Mouse (Mus musculus) hindbrain, embryonic 16.5 days (tissue): Measurements from ENCODE around the gene Gm42906. TPM values are rescaled to one million over a fixed set of nuclear protein-coding genes. Genes with fewer than 3 reads are reported as not detected.

ENCODE experiments used
- ATAC-seq: fragments of 200-750 bp; cut with Nextera tagmentation; 2 replicates; pipeline ENCODE4 v1.8.0; 2017; ENCODE audit warnings: moderate TSS enrichment, moderate library complexity
- H3K27ac ChIP-seq: fragments of 300-500 bp; sonication (generic); 2 replicates; pipeline ENCODE4 v1.5.1; 2014; ENCODE audit warnings: low read depth, mild to moderate bottlenecking, control low read depth, low read length, moderate library complexity
- H3K27me3 ChIP-seq: fragments of 300-500 bp; sonication (generic); replicated peaks from 2 replicates; pipeline ENCODE4 v1.6.1; 2014; ENCODE audit warnings: low read length; ENCODE audit not compliant: control insufficient read depth, insufficient read depth
- H3K36me3 ChIP-seq: fragments of 300-500 bp; sonication (generic); 2 replicates; pipeline ENCODE4 v1.6.1; 2014; ENCODE audit warnings: mild to moderate bottlenecking, low read length, moderate library complexity, mixed read lengths; ENCODE audit not compliant: control insufficient read depth, insufficient read depth
- H3K4me1 ChIP-seq: fragments of 300-500 bp; sonication (generic); 2 replicates; pipeline ENCODE4 v1.6.1; 2014; ENCODE audit warnings: low read depth, low read length; ENCODE audit not compliant: control insufficient read depth, insufficient read depth
- H3K4me2 ChIP-seq: fragments of 300-500 bp; sonication (generic); 2 replicates; pipeline ENCODE4 v1.6.1; 2014; ENCODE audit warnings: mild to moderate bottlenecking, low read length, control low read depth, moderate library complexity
- H3K4me3 ChIP-seq: fragments of 300-500 bp; sonication (generic); 2 replicates; pipeline ENCODE4 v1.5.1; 2014; ENCODE audit warnings: mild to moderate bottlenecking, low read length, control low read depth, moderate library complexity
- H3K9ac ChIP-seq: fragments of 300-500 bp; sonication (generic); 2 replicates; pipeline ENCODE4 v1.6.1; 2014; ENCODE audit warnings: low read depth, mild to moderate bottlenecking, control low read depth, low read length, moderate library complexity
- H3K9me3 ChIP-seq: fragments of 300-500 bp; sonication (generic); 2 replicates; pipeline ENCODE4 v1.6.1; 2014; ENCODE audit warnings: mild to moderate bottlenecking, low read length, moderate library complexity; ENCODE audit not compliant: control insufficient read depth
- WGBS: fragments of 180-500 bp; shearing (Covaris S2); extraction: QIAGEN DNeasy Blood & Tissue Kit; methylation state at CpG from one replicate; pipeline ENCODE4 v1.1.7; 2014; 5-methylcytosine and 5-hydroxymethylcytosine counted together
- polyA plus RNA-seq: library from polyadenylated mRNA; unstranded; fragments of >200 nt; fragmentation: Nextera tagmentation; extraction: Ambion mirVana; gene quantifications from 2 replicates; pipeline ENCODE4 v1.2.1, GENCODE M21; 2015

Gene Gm42906
- polyA plus RNA-seq, 1 experiment from 2014 or later = not detected

- no peak overlapping the region for H3K27ac ChIP-seq
- no peak overlapping the region for H3K9ac ChIP-seq
- WGBS = 87% methylated on average over 4 of the region's 4 CpGs
- H3K4me1 ChIP-seq = peaks cover 12% of the 10 kb centered on the region
- H3K27me3 ChIP-seq = no peaks in the 10 kb centered on the region
- no peaks in the 10 kb centered on the region for H3K36me3 ChIP-seq
- H3K4me2 ChIP-seq = no peak overlapping the region
- H3K4me3 ChIP-seq = no peak overlapping the region
- H3K9me3 ChIP-seq = no peaks in the 10 kb centered on the region
- no peak for ATAC-seq
Measured at GRCm38 (mm10) chr5:151026069-151026468, 401.9 kb downstream of the Gm42906 start.

DNA sequence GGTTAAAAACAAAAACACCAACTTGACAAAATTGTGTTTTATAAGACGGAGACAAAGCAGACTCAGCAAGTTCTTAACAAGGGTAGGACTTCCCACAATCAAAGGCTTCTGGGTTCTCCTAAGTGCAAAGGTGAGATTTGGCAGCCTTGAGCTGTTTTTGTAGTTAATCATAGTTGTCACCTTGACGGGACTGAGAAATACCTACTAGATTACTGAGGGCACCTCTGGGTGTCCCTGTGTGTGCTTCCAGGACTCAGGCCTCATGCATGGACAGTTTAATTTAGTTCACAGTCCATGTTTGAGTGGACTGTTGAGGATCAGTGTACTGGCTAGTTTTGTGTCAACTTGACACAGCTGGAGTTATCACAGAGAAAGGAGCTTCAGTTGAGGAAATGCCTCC lies 403.5 kb downstream of the Gm42906 start:
- Histone ChIP-seq H3K27ac (no peak overlapping the region), H3K9ac (no peak overlapping the region), H3K9me3 (no peaks in the 10 kb centered on the region), H3K36me3 (no peaks in the 10 kb centered on the region), H3K4me3 (no peak overlapping the region), H3K4me2 (no peak overlapping the region), H3K27me3 (no peaks in the 10 kb centered on the region), H3K4me1 (peaks cover 12% of the 10 kb centered on the region)
- WGBS = 84% methylated on average over 2 of the region's 2 CpGs
- no peak for ATAC-seq

GRCm38 (mm10) chr5:151023461-151023860 lies 404.5 kb downstream of the Gm42906 start:
- Histone ChIP-seq H3K9me3 (no peaks in the 10 kb centered on the region), H3K27me3 (no peaks in the 10 kb centered on the region), H3K27ac (peak overlapping the region; percentile 30; the same call in 1 of the 2 replicates), H3K9ac (no peak overlapping the region), H3K4me3 (no peak overlapping the region), H3K4me2 (peak overlapping the region; percentile 25; the same call in 1 of the 2 replicates), H3K4me1 (peaks cover 12% of the 10 kb centered on the region), H3K36me3 (no peaks in the 10 kb centered on the region)
- no peak for ATAC-seq
- 12% methylated on average over 8 of the region's 8 CpGs for WGBS

DNA sequence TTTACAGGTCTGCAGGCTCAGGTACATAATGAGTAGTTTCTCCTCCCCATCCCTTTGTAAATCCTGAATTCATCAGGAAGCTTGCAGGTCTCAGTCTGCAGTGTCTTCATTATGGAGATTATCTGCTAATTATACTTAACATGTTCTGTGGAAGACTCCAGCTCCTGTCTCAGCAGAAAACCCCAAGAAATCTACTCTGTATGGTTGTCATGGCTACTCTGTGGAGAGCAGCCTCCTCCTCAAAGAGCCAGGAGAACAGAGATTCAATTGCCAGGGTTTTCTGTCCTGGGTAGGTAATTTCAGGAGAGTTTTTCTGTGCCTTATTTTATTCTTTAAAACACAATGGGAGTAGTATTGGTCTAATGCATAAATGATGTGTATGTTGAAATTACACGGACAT lies 405.0 kb downstream of the Gm42906 start:
- H3K9me3 ChIP-seq = no peaks in the 10 kb centered on the region
- H3K27ac ChIP-seq = no peak overlapping the region
- H3K36me3 ChIP-seq = no peaks in the 10 kb centered on the region
- peaks cover 12% of the 10 kb centered on the region for H3K4me1 ChIP-seq
- no peak overlapping the region for H3K9ac ChIP-seq
- H3K4me2 ChIP-seq = peak overlapping the region; percentile 25; the same call in 1 of the 2 replicates
- 20% methylated on average over 1 of the region's 1 CpGs for WGBS
- ATAC-seq = 0 out of 2 replicates have a peak, but pooled peaks have one; percentile 37
- H3K4me3 ChIP-seq = no peak overlapping the region
- H3K27me3 ChIP-seq = no peaks in the 10 kb centered on the region

DNA sequence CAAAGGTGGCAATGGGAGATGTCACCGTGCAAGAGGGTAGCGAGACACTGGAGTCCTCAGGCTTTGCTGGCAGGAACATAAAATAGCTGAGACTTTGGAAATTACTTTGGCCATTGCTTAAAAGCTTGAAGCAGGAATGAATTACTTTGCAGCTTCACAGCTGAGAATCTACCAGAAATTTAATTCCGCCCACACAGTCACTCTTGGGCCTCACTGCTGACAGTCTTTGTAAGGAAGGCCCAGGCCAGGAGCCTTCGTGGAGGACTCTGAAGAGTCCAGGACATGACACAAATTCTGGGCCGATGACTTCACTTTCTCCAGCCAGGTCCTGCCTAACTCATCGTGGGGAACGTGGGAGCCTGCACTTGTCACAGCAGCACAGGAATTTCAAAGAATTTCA lies 405.9 kb downstream of the Gm42906 start:
- no peak overlapping the region for H3K9ac ChIP-seq

DNA sequence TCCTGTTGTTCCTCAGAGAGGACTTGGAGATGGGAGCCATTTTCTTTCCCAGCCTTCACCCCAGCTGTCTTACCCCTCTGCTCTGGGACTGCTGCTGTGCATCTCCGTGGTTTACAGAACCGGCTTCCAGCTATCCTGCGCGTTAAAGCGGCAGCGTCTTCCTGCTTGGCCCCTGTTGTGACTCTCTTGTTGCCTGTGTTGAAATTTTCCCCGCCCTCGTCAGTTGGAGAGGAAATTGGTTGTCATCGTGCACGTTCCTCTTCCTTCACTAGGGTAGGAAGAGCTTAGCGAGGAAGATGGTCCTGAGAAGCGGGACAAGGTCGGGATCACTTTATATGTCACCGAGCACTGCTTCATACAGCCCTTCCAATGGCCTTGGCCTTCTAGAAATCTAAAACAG lies 407.1 kb downstream of the Gm42906 start:
- ATAC-seq = no peak
- Histone ChIP-seq H3K4me2 (no peak overlapping the region), H3K36me3 (no peaks in the 10 kb centered on the region), H3K4me3 (no peak overlapping the region), H3K27me3 (no peaks in the 10 kb centered on the region), H3K9ac (no peak overlapping the region), H3K9me3 (no peaks in the 10 kb centered on the region), H3K27ac (no peak overlapping the region), H3K4me1 (peaks cover 9% of the 10 kb centered on the region)
- WGBS = 71% methylated on average over 14 of the region's 14 CpGs

More for the DNA sequence above, 405.9 kb downstream of the Gm42906 start:
- Histone ChIP-seq H3K4me1 (peaks cover 10% of the 10 kb centered on the region), H3K36me3 (no peaks in the 10 kb centered on the region), H3K27me3 (no peaks in the 10 kb centered on the region), H3K27ac (no peak overlapping the region), H3K4me2 (no peak overlapping the region), H3K9me3 (no peaks in the 10 kb centered on the region), H3K4me3 (no peak overlapping the region)
- ATAC-seq = no peak
- 83% methylated on average over 7 of the region's 7 CpGs for WGBS

GRCm38 (mm10) chr5:151020031-151020820 lies 407.7 kb downstream of the Gm42906 start:
- Histone ChIP-seq H3K4me3 (no peak overlapping the region), H3K9me3 (no peaks in the 10 kb centered on the region), H3K27ac (no peak overlapping the region), H3K36me3 (no peaks in the 10 kb centered on the region), H3K9ac (no peak overlapping the region), H3K4me1 (peaks cover 9% of the 10 kb centered on the region), H3K4me2 (no peak overlapping the region), H3K27me3 (no peaks in the 10 kb centered on the region)
- 67% methylated on average over 13 of the region's 13 CpGs for WGBS
- ATAC-seq = no peak

- H3K9ac ChIP-seq = no peak overlapping the region
- H3K9me3 ChIP-seq = no peaks in the 10 kb centered on the region; the same call in 1 of the 2 replicates
- H3K4me1 ChIP-seq = peaks cover 9% of the 10 kb centered on the region
- no peaks in the 10 kb centered on the region for H3K36me3 ChIP-seq
- WGBS = 58% methylated on average over 5 of the region's 5 CpGs
- no peaks in the 10 kb centered on the region for H3K27me3 ChIP-seq
- no peak for ATAC-seq
- no peak overlapping the region for H3K4me2 ChIP-seq
- no peak overlapping the region for H3K4me3 ChIP-seq
- no peak overlapping the region for H3K27ac ChIP-seq
Measured at GRCm38 (mm10) chr5:151018959-151019358, 409.0 kb downstream of the Gm42906 start.

GRCm38 (mm10) chr5:151018450-151018849 lies 409.5 kb downstream of the Gm42906 start:
- Histone ChIP-seq H3K36me3 (no peaks in the 10 kb centered on the region), H3K4me3 (no peak overlapping the region), H3K4me2 (no peak overlapping the region), H3K27me3 (no peaks in the 10 kb centered on the region), H3K27ac (no peak overlapping the region), H3K9ac (no peak overlapping the region), H3K9me3 (no peaks in the 10 kb centered on the region; the same call in 1 of the 2 replicates), H3K4me1 (peaks cover 5% of the 10 kb centered on the region)
- WGBS = 80% methylated on average over 5 of the region's 5 CpGs
- no peak for ATAC-seq
